Mouse (Mus musculus) hindlimb bud, embryonic 11.5 days (tissue): ENCODE measurements around the gene Ubb.

Source experiments
- DNase-seq: peaks from one replicate; pipeline ENCODE4 v3.0.0-alpha.2; 2012; ENCODE audit warnings: low read depth, low spot score; ENCODE audit errors: extremely low spot score

The Ubb gene

DNA sequence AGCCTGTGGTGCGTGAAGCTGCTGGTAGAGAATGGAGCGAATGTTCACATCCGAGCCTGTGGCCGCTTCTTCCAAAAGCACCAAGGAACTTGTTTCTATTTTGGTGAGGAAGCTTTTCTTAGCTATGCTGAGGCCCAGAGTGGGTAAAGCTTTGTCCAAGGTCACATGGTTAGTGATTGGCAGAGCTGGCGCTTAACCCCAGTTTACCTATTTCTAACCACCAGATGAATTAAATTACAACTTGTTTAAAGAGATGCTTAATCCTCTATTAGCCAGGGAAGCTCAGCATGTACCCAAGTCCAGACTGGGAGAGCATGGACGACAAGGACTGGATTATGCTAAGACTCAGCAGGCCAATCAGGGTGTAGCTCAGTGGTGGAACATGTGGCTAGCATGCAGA lies 32.1 kb downstream of the Ubb start:
- no peak for DNase-seq

GRCm38 (mm10) chr11:62584671-62585206 lies 33.8 kb downstream of the Ubb start:
- DNase-seq, result no peak

DNA sequence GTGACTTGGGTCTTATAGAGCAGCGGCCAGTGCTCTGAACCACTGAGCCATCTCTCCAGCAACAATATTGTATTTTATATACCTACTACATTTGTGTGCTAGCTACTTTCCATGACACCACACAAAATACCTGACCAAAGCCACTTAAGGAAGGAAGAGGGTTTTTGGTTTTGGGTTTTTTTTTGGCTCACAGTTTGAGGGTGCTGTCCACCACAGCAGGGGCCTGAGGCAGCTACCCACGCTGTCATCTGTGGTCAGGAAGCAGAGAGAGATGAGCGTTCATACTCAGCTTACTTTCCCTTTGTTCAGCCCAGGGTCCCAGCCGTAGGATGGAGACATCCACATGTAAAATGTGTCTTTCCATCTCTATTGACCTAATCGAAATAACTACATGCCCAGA lies 36.1 kb downstream of the Ubb start:
- DNase-seq, result no peak

- no peak for DNase-seq
Observed at GRCm38 (mm10) chr11:62589391-62589790, 38.4 kb downstream of the Ubb start.

GRCm38 (mm10) chr11:62591026-62591425 lies 40.1 kb downstream of the Ubb start:
- no peak for DNase-seq

GRCm38 (mm10) chr11:62591904-62592575 lies 41.1 kb downstream of the Ubb start:
- no peak for DNase-seq

GRCm38 (mm10) chr11:62598571-62598970 lies 47.6 kb downstream of the Ubb start:
- DNase-seq, result no peak

- no peak for DNase-seq
Observed at GRCm38 (mm10) chr11:62601732-62602618, 51.0 kb downstream of the Ubb start.
